Mouse (Mus musculus) heart, embryonic 12.5 days (tissue): Measurements from ENCODE around the gene Pdcl. TPM values are rescaled to one million over a fixed set of nuclear protein-coding genes. Genes with fewer than 3 reads are reported as not detected.

ENCODE experiments used
- ATAC-seq: fragments of 200-750 bp; cut with Nextera tagmentation; 2 replicates; pipeline ENCODE4 v1.8.0; 2017; ENCODE audit warnings: moderate TSS enrichment, moderate library complexity; ENCODE audit not compliant: insufficient number of reproducible peaks, low FRiP score
- H3K27ac ChIP-seq: fragments of 300-500 bp; sonication (generic); 2 replicates; pipeline ENCODE4 v1.5.1; 2016; ENCODE audit warnings: mild to moderate bottlenecking, moderate library complexity; ENCODE audit not compliant: poor library complexity, severe bottlenecking
- H3K27me3 ChIP-seq: fragments of 300-500 bp; sonication (generic); replicated peaks from 2 replicates; pipeline ENCODE4 v1.6.1; 2016; ENCODE audit warnings: mild to moderate bottlenecking, moderate library complexity
- H3K36me3 ChIP-seq: fragments of 300-500 bp; sonication (generic); 2 replicates; pipeline ENCODE4 v1.6.1; 2016; ENCODE audit warnings: mild to moderate bottlenecking, moderate library complexity
- H3K4me1 ChIP-seq: fragments of 300-500 bp; sonication (generic); replicated peaks from 2 replicates; pipeline ENCODE4 v1.6.1; 2016; ENCODE audit warnings: mild to moderate bottlenecking
- H3K4me2 ChIP-seq: fragments of 300-500 bp; sonication (generic); 2 replicates; pipeline ENCODE4 v1.6.1; 2016; ENCODE audit warnings: mild to moderate bottlenecking, moderate library complexity
- H3K4me3 ChIP-seq: fragments of 300-500 bp; sonication (generic); 2 replicates; pipeline ENCODE4 v1.5.1; 2016; ENCODE audit warnings: mild to moderate bottlenecking
- H3K9ac ChIP-seq: fragments of 300-500 bp; sonication (generic); 2 replicates; pipeline ENCODE4 v1.6.1; 2016; ENCODE audit warnings: mild to moderate bottlenecking, moderate library complexity
- H3K9me3 ChIP-seq: fragments of 300-500 bp; sonication (generic); replicated peaks from 2 replicates; pipeline ENCODE4 v1.6.1; 2016; ENCODE audit warnings: mild to moderate bottlenecking, moderate library complexity
- WGBS: fragments of 180-500 bp; shearing (Covaris S2); methylation state at CpG from one replicate; pipeline ENCODE4 v1.1.7; 2016; 5-methylcytosine and 5-hydroxymethylcytosine counted together
- polyA plus RNA-seq: library from polyadenylated mRNA; unstranded; fragments of >200 nt; fragmentation: Nextera tagmentation; extraction: Ambion mirVana; gene quantifications from 2 replicates; pipeline ENCODE4 v1.2.1, GENCODE M21; 2016

The Pdcl gene
- polyA plus RNA-seq, result 38.4 and 40.6 TPM in 2 replicates

DNA sequence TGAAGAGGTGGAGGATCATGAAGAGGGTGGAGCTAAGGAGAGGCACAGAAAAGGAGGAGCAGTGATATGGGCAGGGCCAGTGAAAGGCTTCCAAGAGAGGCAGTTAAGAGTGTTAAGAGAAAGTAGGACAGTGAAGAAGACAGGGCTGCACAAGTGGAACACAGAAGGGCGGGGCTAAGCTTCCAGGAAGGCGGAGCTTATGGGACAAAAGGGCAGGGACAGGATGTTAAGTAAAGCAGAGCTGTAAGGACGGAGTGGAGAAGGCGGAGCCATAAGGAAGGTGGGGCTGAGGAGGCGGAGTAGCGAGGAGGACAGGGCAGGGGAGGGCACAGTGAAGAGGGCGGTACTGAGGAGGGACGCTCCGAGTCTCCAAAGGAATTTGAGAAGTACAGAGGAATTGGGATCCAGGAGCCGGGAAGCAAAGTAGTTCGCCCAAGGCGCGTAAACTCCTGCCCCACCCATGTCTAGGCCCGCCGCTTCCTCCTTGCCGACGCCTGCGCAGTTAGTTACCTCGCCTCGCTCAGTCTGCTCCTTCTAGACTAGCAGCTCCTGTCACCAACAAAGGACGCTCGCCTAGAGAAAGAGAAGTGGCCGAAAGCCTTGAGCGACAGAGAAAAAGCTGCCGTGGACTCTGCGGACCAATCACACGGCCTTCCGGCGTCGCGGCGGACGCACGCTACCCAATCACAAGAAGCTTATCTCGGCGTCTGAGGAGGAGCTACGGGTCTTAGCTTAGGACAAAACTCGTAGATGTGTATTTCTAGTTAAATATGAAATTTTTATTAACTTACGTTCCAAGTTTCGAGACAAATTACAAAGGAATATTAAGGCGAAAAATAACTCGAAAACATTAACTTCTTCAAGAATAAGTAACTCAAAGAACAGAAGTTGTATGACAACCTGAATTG is at the start of gene Pdcl:
Gene Pdcl, minus strand, starts transcription at position 700 of the 908 bp plus-strand sequence.
- H3K36me3 ChIP-seq, result peaks cover 29% of the 10 kb centered on the region
- H3K4me1 ChIP-seq, result peaks cover 21% of the 10 kb centered on the region
- no peaks in the 10 kb centered on the region for H3K27me3 ChIP-seq
- peak within 1 kb of the TSS; percentile 68 for H3K4me3 ChIP-seq
- WGBS, result under 1% methylated on average over 42 of the region's 42 CpGs
- no peaks in the 10 kb centered on the region for H3K9me3 ChIP-seq
- peak within 1 kb of the TSS; percentile 96 for H3K27ac ChIP-seq
- ATAC-seq, result peak; percentile 99
- peak within 1 kb of the TSS; percentile 71 for H3K4me2 ChIP-seq
- H3K9ac ChIP-seq, result peak within 1 kb of the TSS; percentile 79

DNA sequence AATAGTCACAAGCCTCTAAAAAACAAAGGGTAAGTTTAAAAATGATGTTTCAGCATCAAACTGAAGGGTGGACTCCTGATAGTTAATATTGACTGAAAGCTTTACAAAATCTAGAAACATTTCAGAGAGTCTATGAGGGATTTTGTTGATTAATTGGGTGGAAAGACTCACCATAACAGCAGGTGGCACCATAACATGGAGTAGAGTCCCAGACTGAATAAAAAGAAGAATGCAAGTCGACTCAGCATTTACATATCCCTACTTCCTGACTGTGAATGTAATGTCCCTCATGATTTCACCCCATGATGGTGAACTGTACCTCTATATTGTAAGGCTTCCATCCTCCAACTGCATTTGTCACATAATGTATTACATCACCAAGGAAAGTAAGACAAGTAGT is 36.4 kb upstream of the Pdcl start:
- H3K4me1 ChIP-seq, result no peaks in the 10 kb centered on the region
- H3K4me2 ChIP-seq, result no peak overlapping the region
- 75% methylated on average over 1 of the region's 1 CpGs for WGBS
- peaks cover 35% of the 10 kb centered on the region for H3K36me3 ChIP-seq
- H3K27ac ChIP-seq, result no peak overlapping the region
- ATAC-seq, result no peak
- H3K9me3 ChIP-seq, result no peaks in the 10 kb centered on the region
- H3K27me3 ChIP-seq, result no peaks in the 10 kb centered on the region
- H3K4me3 ChIP-seq, result no peak overlapping the region
- no peak overlapping the region for H3K9ac ChIP-seq

DNA sequence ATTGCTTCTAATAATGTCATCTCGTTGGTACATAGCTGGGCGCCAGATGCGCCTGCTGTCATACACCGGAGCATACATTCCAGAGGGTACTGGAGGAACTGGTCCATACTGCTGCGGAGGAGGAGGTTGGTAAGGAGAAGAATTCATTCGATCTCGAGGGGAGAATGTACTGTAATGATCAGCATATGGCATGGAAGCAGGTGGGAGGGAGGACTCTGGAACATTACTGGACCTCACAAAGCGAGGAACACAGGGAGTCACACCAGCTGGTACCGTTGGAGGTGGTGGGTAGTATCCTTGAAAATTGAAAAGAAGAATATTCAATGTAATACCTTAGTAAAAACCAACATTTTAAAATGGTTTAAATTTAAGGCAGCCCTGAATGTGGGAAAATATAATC is 23.8 kb upstream of the Pdcl start:
- Histone ChIP-seq H3K4me1 (no peaks in the 10 kb centered on the region), H3K4me2 (no peak overlapping the region), H3K4me3 (no peak overlapping the region), H3K9me3 (no peaks in the 10 kb centered on the region), H3K36me3 (peaks cover 35% of the 10 kb centered on the region), H3K9ac (no peak overlapping the region), H3K27ac (no peak overlapping the region), H3K27me3 (no peaks in the 10 kb centered on the region)
- WGBS, result 91% methylated on average over 9 of the region's 9 CpGs
- no peak for ATAC-seq

DNA sequence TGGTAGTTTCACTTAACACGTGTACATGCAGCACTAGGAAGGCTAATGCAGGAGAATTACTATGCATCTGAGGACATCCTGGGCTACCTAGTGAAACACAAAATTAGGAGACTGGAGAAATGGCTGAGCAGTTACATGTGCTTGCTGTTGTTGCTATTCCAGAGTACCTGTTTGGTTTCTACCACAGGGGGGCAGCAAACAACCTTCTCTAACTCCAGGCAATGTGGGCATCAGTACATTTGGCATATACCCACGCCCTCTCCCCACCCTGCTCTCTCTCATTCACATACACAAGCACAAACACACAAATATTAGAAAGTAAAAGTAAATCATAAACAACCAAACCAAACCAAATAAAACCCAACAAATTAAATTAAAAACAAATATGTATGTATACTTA is 21.1 kb upstream of the Pdcl start:
- Histone ChIP-seq H3K4me2 (no peak overlapping the region), H3K9ac (no peak overlapping the region), H3K4me3 (no peak overlapping the region), H3K27me3 (no peaks in the 10 kb centered on the region), H3K27ac (no peak overlapping the region), H3K9me3 (no peaks in the 10 kb centered on the region), H3K4me1 (no peaks in the 10 kb centered on the region), H3K36me3 (peaks cover 47% of the 10 kb centered on the region)
- no peak for ATAC-seq
- 66% methylated on average over 2 of the region's 2 CpGs for WGBS

DNA sequence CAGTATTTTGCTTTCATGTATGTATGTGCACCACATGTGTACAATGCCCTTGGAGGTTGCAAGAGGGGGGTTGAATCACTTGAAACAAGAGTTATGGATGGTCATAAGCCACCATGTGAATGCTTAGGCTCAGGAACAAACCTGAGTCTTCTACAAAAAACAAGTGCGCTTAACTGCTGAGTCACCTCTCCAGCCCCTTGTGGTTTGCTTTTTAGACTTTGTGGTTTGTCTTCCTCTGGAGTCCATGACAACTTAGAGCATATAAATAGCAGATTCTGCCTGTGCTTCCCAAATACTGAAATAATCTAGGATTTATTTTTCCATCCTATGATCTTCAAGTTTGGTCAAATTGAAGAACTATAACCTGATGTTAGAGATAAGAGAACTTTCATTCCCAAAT is 16.9 kb upstream of the Pdcl start:
- ATAC-seq, result no peak
- Histone ChIP-seq H3K4me3 (no peak overlapping the region), H3K9me3 (no peaks in the 10 kb centered on the region), H3K4me1 (no peaks in the 10 kb centered on the region), H3K36me3 (peaks cover 33% of the 10 kb centered on the region), H3K4me2 (no peak overlapping the region), H3K27ac (no peak overlapping the region), H3K9ac (no peak overlapping the region), H3K27me3 (no peaks in the 10 kb centered on the region)
- 86% methylated on average over 1 of the region's 1 CpGs for WGBS

DNA sequence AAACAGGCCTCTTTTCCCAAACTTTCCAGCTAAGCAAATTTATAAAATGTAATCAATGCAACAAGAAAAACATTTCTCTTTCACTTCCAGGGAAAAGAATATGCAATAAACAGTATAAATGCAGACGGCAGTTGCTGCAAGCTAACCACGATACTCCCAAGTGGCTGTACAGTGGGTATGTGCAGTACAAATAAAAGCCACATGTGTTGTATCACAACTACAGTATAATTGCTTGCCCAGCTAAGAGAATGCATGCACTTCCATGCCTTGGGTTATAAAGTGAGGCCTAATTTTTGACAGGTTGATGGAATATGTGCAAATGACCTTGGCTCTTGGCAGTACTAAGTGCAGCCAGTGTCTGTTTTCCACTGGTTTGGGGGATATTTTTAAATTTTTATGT is 11.5 kb upstream of the Pdcl start:
- no peaks in the 10 kb centered on the region for H3K9me3 ChIP-seq
- H3K4me3 ChIP-seq, result no peak overlapping the region
- H3K4me2 ChIP-seq, result no peak overlapping the region
- no peak for ATAC-seq
- 86% methylated on average over 2 of the region's 2 CpGs for WGBS
- no peaks in the 10 kb centered on the region for H3K4me1 ChIP-seq
- H3K9ac ChIP-seq, result no peak overlapping the region
- H3K27me3 ChIP-seq, result no peaks in the 10 kb centered on the region
- no peak overlapping the region for H3K27ac ChIP-seq
- peaks cover 10% of the 10 kb centered on the region for H3K36me3 ChIP-seq

DNA sequence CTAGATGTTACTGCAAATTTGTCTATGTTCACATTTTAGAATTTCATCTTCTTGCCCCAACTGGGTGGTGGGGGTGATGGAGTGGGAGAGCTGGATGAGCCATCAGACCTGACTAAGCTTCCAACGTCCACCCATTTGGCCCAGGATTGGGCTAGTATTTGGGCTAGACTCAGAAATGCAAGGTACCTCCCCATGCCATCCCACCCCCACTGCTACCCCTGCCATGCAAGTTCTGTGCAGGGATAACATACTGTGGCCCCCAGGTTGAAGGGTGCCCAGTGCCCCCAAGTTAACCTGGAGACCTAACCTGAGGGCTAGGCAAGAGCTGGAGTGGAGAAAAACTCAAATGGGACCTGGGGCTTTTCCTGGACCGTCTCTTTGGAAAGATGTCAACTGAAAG is 776 bp upstream of the Pdcl start:
- H3K4me3 ChIP-seq, result no peak overlapping the region

DNA sequence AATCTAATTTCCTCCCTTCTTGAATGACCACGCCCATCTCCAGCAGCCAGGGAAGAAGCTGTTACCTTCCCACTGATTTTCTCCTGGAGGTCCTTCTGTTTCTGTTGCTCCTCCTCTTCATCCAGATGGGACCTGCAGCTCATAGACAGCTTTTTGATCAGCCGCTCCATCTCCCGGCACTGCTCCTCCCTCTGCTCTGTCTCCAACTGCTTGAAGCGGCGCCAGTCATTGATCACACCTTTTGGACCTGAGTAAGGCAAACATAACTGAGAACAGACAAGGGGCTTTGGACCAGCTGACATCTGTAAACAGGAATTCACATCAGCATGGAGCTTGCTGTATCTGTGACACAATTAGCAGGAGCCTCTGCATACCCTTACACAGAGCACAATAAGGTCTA is 3.6 kb downstream of the Pdcl start:
- no peak overlapping the region for H3K4me2 ChIP-seq
- WGBS, result 82% methylated on average over 5 of the region's 5 CpGs
- H3K27ac ChIP-seq, result no peak overlapping the region
- H3K9ac ChIP-seq, result no peak overlapping the region
- ATAC-seq, result no peak
- H3K9me3 ChIP-seq, result 0 out of 2 replicates have a peak, but pooled peaks cover 3% of the 10 kb centered on the region
- no peaks in the 10 kb centered on the region for H3K27me3 ChIP-seq
- H3K36me3 ChIP-seq, result peaks cover 60% of the 10 kb centered on the region
- no peak overlapping the region for H3K4me3 ChIP-seq
- peaks cover 21% of the 10 kb centered on the region for H3K4me1 ChIP-seq

More for the DNA sequence above, 776 bp upstream of the Pdcl start:
- H3K4me2 ChIP-seq, result no peak overlapping the region
- no peaks in the 10 kb centered on the region for H3K27me3 ChIP-seq
- H3K4me1 ChIP-seq, result peaks cover 17% of the 10 kb centered on the region
- ATAC-seq, result no peak
- H3K27ac ChIP-seq, result no peak overlapping the region
- no peak overlapping the region for H3K9ac ChIP-seq
- WGBS, result 89% methylated on average over 2 of the region's 2 CpGs
- no peaks in the 10 kb centered on the region for H3K9me3 ChIP-seq
- peaks cover 19% of the 10 kb centered on the region for H3K36me3 ChIP-seq

DNA sequence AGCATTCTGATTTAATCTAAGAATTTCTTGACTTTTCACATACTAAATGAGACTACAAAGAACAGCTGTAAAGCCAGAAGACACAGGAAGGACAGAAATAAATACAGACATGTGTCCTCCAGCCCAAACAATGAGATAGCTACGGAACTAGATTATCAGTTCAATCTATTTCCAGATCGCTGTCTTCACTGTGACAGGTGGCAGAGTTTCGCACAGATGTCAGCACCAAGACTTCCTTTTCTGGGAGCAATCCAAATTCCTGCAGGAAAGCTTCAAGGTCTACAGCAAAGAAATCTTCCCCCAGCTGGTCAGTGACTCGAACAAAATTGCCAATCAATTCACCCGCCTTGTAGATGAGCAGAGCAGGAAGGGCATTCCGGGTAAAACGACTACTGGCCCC is 7.5 kb downstream of the Pdcl start:
- Histone ChIP-seq H3K4me3 (no peak overlapping the region), H3K27me3 (no peaks in the 10 kb centered on the region), H3K36me3 (peaks cover 62% of the 10 kb centered on the region), H3K9me3 (0 out of 2 replicates have a peak, but pooled peaks cover 3% of the 10 kb centered on the region), H3K4me2 (no peak overlapping the region), H3K27ac (no peak overlapping the region), H3K9ac (no peak overlapping the region), H3K4me1 (peaks cover 11% of the 10 kb centered on the region)
- no peak for ATAC-seq
- WGBS, result 83% methylated on average over 7 of the region's 7 CpGs

DNA sequence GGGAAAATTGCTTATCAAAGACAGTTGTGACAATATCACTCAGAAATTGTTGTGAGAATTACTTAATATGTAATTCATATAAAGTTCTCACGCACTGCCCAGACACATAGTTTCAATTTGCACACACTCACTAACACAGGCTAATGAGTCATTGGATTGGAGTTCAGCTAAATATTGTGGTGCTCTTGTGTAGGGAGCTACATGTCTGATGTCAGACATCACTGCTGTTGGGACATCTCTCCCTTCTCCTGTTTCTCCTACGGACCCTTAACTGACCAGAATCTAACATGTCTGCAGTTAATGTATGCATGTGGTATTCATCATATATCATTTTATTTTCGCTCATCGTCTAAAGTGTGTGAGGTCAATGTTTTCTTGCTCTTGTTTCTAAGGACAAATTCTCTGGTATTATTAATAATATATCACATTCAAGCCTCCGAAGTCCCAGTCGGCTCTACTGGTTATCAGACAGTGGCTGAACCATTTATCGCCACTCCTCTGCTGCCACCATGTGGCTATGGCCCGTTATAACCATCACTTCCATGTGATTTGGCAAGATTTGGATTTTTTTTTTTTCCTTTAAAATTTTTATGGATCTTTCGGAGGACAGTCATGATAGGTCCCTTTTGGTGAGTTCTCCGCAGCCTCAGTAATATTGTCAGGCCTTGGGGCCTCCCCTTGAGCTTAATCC is 20.5 kb downstream of the Pdcl start:
- ATAC-seq, result no peak
- Histone ChIP-seq H3K27me3 (no peaks in the 10 kb centered on the region), H3K9me3 (no peaks in the 10 kb centered on the region), H3K36me3 (no peaks in the 10 kb centered on the region), H3K4me2 (no peak overlapping the region), H3K27ac (no peak overlapping the region), H3K9ac (no peak overlapping the region), H3K4me1 (no peaks in the 10 kb centered on the region), H3K4me3 (no peak overlapping the region)
- WGBS, result 55% methylated on average over 10 of the region's 10 CpGs

DNA sequence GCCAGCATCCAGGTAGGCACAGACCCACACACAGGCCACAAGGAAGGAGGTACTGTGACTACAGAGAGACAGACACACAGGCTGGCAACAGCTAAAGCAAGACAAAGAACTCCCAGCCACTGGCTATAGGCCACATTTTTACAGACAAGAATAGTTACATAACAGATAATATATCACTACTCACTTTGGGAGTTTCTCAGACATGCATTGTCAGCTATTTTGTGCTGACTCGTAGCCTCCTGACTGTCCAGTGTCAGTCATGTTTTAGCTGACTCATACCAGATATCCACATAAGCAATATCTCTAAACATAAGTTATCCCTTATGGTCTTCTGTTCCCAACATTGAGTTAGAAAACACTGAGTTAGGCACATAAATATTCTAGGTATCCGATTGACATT is 25.8 kb downstream of the Pdcl start:
- H3K36me3 ChIP-seq, result no peaks in the 10 kb centered on the region
- ATAC-seq, result no peak
- no peak overlapping the region for H3K27ac ChIP-seq
- H3K27me3 ChIP-seq, result no peaks in the 10 kb centered on the region
- H3K9ac ChIP-seq, result no peak overlapping the region
- no peak overlapping the region for H3K4me2 ChIP-seq
- no peaks in the 10 kb centered on the region for H3K4me1 ChIP-seq
- no peaks in the 10 kb centered on the region; the same call in 1 of the 2 replicates for H3K9me3 ChIP-seq
- 70% methylated on average over 2 of the region's 2 CpGs for WGBS
- no peak overlapping the region for H3K4me3 ChIP-seq
